Mouse (Mus musculus) NIH3T3 (cell line): Measurements from ENCODE around the gene Arpin.
A peak's percentile ranks its signal among the peaks of the same experiment; 100 is the strongest.

Experiments
- DNase-seq: peaks from one replicate; pipeline ENCODE4 v3.0.0-alpha.2; 2012; ENCODE audit warnings: low read depth

Gene Arpin

DNA sequence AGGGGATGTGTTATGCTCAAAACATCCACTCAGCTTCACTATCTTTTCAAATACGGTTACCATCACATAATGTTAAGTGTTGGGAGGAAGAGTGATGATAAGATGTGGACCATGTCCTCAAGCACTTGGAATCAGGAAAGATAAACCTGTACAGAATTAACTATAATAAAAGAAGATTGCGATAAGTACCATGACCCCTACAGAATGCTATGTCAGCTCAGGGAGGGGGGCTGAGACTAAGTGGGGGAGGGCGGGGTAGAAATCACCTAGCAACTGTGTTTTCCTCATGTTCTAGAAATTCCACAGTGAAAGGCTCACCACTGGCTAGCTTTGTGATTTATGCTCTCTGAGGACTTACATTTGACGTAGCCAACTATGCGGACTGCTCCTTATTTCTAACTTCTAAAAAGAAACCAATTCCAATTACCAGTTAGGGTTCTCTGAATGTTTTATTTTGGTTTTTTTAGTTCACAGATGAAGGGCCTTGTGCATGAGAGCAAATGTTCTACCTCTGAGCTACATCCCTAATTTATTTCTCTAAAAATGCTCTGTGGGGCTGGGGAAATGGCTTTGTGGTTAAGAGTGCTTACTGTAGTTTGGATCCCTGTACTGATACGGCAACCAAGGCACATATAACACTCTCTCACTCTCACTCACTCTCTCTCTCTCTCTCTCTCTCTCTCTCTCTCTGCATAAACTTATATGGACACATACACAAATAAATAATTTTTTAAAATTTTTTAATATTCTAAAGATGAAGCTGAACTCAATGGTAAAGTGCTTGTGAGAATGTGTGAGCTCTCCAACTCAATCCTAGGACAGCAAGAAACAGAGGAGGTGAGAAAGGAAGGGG is 42.4 kb downstream of the Arpin start:
- peak; percentile 79 for DNase-seq

DNA sequence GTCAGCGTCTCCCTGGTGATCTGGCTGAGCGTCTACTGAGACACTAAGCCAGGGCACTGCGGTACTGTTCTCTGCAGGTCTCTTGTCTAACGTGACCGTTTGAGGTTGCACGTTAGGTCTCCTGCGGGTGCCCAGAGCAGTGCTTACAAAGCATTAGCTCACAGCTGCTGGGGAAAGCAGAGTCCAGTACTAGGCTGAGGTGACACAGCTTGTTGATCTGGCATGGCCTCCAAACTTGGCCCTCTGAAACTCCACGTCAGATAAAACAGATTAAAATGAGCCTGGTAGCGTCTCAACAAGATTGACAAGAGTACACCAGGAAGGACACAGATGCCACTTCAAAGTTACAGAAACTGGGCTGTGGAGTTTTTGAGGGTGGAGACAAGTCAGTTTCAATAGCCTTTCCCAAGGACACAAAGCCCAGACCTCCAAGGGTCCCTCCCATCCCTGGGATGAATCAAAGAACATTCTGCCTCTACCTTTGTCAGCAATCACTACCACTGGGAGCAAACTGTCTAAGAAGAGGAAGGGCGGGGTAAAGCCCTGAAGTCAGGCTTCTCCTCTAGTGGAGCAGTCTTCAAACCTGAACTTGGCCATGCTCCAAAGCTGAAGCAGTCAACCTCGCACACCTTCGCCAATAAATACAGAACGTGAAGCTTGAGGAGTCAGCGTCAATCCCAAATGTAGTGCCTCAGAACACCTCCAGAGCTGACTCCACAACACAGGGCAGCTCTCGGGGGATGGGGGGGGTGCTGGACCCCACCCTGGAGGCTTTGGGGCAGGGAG is 44.5 kb downstream of the Arpin start:
- no peak for DNase-seq

DNA sequence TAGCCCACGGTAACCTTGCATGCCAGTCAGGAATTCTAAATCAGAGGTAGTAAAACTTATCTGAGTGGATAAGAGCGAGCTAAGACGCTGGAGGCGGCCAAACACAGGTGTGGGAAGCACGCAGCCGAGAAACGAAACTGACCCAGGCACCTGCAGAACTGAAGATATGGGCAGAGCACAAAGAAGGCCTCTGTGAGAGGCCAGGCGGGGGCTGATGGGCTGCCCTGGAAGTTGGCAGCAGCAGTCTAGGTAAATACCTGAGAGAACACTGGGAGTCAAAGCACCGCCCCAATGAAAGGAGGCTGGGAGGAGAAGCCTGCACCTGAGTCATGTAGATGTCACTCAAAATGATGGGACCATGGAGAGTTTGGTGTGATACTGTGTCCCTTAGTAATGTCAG is 46.6 kb downstream of the Arpin start:
- no peak for DNase-seq

DNA sequence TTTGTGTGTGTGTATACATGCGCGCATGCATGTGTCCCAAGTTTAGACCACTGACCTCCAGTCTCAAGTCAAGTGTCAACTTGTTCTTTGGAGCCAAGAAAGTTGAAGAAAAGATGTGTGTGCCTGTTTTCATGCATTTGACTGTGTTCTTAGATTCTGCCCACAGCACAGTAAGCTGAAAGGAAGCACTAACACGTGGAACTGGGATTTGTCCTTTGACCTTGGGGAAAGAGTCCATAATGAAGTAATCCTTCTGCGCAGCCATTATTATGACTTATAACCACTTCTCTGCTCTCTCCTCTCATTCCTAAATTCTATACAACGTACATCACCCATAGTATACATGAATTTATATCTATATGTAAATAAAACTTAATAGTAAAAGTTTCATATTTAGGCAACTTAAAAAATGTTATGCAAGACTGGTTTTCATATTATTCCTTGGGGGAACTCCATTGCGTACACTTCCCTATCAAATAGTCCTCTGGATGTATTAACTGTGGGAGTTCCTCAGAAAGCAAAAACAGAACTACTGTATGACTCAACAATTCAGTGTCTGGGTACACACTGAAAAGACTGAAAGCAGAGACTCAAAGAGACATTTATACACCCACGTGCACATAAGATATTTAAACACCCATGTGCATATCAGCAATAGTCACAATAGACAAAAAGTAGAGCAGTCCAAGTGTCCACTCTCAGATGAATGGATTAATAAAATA is 51.4 kb downstream of the Arpin start:
- DNase-seq = peak; percentile 36

DNA sequence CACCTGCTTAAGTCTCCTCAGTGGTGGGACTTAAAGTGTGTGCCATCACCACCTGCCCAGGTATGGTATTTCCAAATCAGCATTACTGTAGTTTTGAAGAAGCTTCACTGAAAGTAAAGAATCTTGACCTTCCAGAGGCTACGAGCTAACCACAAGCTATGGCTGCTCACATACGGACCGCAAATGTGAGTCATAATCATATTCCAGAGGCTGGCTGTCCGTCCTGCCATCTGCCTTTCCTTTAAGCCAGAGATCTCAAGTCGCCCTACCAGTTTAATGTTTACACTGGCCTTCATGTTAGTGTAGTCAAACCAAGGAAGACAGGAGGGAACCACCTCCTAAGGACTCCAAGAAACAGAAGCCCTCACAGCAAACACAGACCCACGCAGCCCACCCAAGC is 53.3 kb downstream of the Arpin start:
- DNase-seq = peak; percentile 73

DNA sequence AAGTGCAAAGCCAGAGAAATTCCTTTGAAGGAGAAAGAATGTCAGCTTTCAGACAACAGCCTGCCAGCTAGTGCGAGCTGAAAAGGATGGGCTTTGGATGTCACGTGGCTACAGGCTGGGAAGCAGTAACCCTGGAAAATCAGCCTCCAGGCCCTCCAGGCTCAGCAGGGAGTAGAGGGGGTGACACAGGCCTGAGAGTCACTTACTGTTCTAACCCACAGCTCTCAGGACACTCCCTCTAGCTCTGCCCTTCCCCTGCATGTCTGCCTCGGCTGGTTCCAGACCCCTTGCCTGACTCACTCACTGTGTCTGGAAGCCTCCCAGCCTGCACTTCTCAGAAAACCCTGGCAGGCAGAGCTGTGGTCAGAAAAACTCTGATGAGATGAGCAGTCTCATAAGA is 54.2 kb downstream of the Arpin start:
- peak; percentile 94 for DNase-seq

DNA sequence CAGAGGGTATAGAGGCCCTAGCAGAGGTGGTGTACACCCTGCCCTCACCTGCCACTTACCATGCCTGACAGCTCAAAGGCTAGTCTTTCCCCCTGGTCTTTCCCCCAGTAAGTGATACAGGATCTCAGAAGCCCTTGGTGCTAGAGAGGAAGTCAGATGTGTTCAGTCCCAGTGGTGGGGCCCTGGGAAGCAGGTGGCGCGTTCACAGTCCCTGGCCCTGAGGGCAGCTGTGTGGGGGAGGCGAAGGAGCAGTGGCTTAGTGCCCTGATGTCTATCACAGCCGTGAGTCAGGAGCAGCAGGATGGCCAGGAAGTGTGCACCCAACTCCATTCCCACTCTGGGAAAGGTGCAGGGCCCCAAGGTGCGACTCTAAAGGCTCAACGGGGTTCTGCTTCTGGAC is 55.1 kb downstream of the Arpin start:
- DNase-seq = no peak

DNA sequence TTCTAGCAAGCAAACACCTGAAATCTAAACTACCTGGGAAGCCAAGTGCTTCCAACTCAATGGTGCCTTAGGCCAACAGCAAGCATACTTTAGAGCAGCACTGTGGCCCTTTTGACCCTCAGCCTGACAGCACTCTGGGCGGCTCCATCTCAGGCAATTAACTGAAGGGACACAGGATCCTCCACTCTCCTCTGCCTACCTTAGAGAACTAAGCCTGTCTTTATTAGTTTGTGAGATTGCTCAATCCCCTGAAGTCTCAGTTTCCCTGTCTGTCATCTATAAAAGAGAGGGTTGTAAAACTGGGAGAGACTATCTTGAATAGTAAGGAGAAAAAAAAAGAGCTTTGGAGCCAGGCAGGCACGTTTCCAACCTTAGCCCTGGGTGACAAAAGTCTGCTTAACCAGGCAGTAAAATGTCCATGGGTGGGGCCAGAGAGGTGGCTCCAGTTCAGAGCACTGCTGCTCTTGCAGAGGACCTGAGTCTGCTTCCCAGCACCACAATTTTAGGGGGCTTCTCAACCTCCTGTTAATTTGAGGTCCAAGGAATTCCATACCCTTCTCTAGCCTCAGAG is 56.6 kb downstream of the Arpin start:
- no peak for DNase-seq
